Mouse (Mus musculus) forebrain, embryonic 12.5 days (tissue): Measurements from ENCODE around the gene Plk2. TPM values are rescaled to one million over a fixed set of nuclear protein-coding genes. Genes with fewer than 3 reads are reported as not detected.
"Not testable (repeated sequence)": the region's sequence is repeated elsewhere in the genome, so short reads cannot be mapped to it uniquely, and the experiment has no call there.

Source experiments
- ATAC-seq: fragments of 200-750 bp; cut with Nextera tagmentation; 2 replicates; pipeline ENCODE4 v1.8.0; 2017; ENCODE audit warnings: moderate TSS enrichment; ENCODE audit not compliant: low FRiP score
- H3K27ac ChIP-seq: fragments of 300-500 bp; sonication (generic); 2 replicates; pipeline ENCODE4 v1.5.1; 2016; ENCODE audit warnings: mild to moderate bottlenecking
- H3K27me3 ChIP-seq: fragments of 300-500 bp; sonication (generic); 2 replicates; pipeline ENCODE4 v1.6.1; 2016; ENCODE audit warnings: mild to moderate bottlenecking
- H3K36me3 ChIP-seq: fragments of 300-500 bp; sonication (generic); replicated peaks from 2 replicates; pipeline ENCODE4 v1.6.1; 2016; ENCODE audit warnings: mild to moderate bottlenecking
- H3K4me1 ChIP-seq: fragments of 300-500 bp; sonication (generic); 2 replicates; pipeline ENCODE4 v1.6.1; 2016
- H3K4me2 ChIP-seq: fragments of 300-500 bp; sonication (generic); 2 replicates; pipeline ENCODE4 v1.6.1; 2016; ENCODE audit warnings: mild to moderate bottlenecking, moderate library complexity
- H3K4me3 ChIP-seq: fragments of 300-500 bp; sonication (generic); replicated peaks from 2 replicates; pipeline ENCODE4 v1.5.1; 2016; ENCODE audit warnings: mild to moderate bottlenecking
- H3K9ac ChIP-seq: fragments of 300-500 bp; sonication (generic); 2 replicates; pipeline ENCODE4 v1.6.1; 2016; ENCODE audit warnings: mild to moderate bottlenecking
- H3K9me3 ChIP-seq: fragments of 300-500 bp; sonication (generic); 2 replicates; pipeline ENCODE4 v1.6.1; 2016
- WGBS: fragments of 180-500 bp; shearing (Covaris S2); methylation state at CpG from one replicate; pipeline ENCODE4 v1.1.7; 2016; 5-methylcytosine and 5-hydroxymethylcytosine counted together
- polyA plus RNA-seq: library from polyadenylated mRNA; unstranded; fragments of >200 nt; fragmentation: Nextera tagmentation; extraction: Ambion mirVana; gene quantifications from 2 replicates; pipeline ENCODE4 v1.2.1, GENCODE M21; 2016

Plk2 gene
- 103 and 106 TPM in 2 replicates for polyA plus RNA-seq

GRCm38 (mm10) chr13:110394291-110395178 is at the start of gene Plk2:
Gene Plk2, plus strand, starts transcription at chr13:110395046.
- Histone ChIP-seq H3K36me3 (peaks cover 21% of the 10 kb centered on the region), H3K4me1 (peaks cover 18% of the 10 kb centered on the region), H3K9me3 (0 out of 2 replicates have a peak, but pooled peaks cover 4% of the 10 kb centered on the region), H3K4me3 (peak within 1 kb of the TSS; percentile 64), H3K9ac (peak within 1 kb of the TSS; percentile 77), H3K27ac (peak within 1 kb of the TSS; percentile 71), H3K4me2 (peak within 1 kb of the TSS; percentile 95), H3K27me3 (no peaks in the 10 kb centered on the region)
- under 1% methylated on average over 66 of the region's 71 CpGs for WGBS
- peak; percentile 96 for ATAC-seq

- no peaks in the 10 kb centered on the region for H3K36me3 ChIP-seq
- H3K27ac ChIP-seq: peak overlapping the region; percentile 31; the same call in 1 of the 2 replicates
- no peaks in the 10 kb centered on the region for H3K9me3 ChIP-seq
- no peaks in the 10 kb centered on the region for H3K27me3 ChIP-seq
- no peak overlapping the region for H3K4me2 ChIP-seq
- H3K4me3 ChIP-seq: no peak overlapping the region
- WGBS: 27% methylated on average over 7 of the region's 7 CpGs
- H3K9ac ChIP-seq: no peak overlapping the region
- ATAC-seq: peak; percentile 64
- peaks cover 8% of the 10 kb centered on the region for H3K4me1 ChIP-seq
Measured at GRCm38 (mm10) chr13:110346707-110347106, 48.1 kb upstream of the Plk2 start.

- Histone ChIP-seq H3K4me2 (no peak overlapping the region), H3K4me1 (peaks cover 4% of the 10 kb centered on the region; the same call in 1 of the 2 replicates), H3K27ac (no peak overlapping the region), H3K9me3 (no peaks in the 10 kb centered on the region), H3K9ac (no peak overlapping the region), H3K4me3 (no peak overlapping the region), H3K36me3 (no peaks in the 10 kb centered on the region), H3K27me3 (no peaks in the 10 kb centered on the region)
- no peak for ATAC-seq
- WGBS: 91% methylated on average over 6 of the region's 6 CpGs
Measured at GRCm38 (mm10) chr13:110351051-110351450, 43.8 kb upstream of the Plk2 start.

DNA sequence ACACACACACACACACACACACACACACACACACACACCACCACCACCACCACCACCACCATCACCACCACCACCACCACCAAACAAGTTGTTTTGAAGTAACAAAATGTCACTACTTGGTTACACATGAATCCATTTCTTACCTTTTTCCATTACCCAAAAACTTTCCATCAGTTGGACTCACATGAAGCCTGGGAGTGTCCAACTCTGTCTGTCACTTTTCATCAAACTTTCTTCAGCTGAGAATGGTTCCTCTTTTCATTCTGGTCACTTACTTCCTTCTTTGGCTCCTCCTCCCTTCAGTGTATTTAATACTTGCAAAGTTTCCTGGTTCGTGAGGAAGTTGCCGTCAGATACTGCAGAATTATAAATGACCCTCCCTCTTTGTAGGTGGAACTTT is 37.9 kb upstream of the Plk2 start, which contains the start of gene Gapt:
Gene Gapt, minus strand, starts transcription at position 259 of the 400 bp plus-strand sequence.
- Histone ChIP-seq H3K9me3 (no peaks in the 10 kb centered on the region), H3K4me3 (no peak within 1 kb of the TSS), H3K27me3 (no peaks in the 10 kb centered on the region), H3K4me1 (no peaks in the 10 kb centered on the region), H3K9ac (no peak within 1 kb of the TSS), H3K36me3 (no peaks in the 10 kb centered on the region), H3K4me2 (no peak within 1 kb of the TSS), H3K27ac (no peak within 1 kb of the TSS)
- WGBS: 96% methylated on average over 2 of the region's 2 CpGs
- ATAC-seq: no peak

DNA sequence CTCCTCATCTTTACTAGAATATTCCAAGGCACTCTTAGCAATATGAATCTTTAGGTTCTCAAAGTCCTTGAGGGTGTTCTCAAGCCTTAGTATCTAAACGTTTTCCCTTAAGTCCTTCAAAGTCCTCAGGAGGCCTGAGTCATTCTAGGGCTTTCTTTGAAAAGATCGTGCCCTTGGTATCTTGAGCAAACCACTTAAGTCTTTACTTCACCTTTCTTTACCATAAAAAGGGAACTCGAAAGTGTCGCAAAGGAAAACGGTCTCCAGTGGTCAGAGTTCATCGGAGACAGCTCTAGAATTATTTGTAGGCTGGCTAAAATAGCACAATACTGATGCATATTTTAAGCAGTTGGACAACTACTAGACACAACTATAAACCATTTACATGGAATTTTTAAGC is 31.1 kb upstream of the Plk2 start:
- H3K27me3 ChIP-seq: no peaks in the 10 kb centered on the region
- H3K9me3 ChIP-seq: no peaks in the 10 kb centered on the region
- no peaks in the 10 kb centered on the region for H3K36me3 ChIP-seq
- H3K4me3 ChIP-seq: no peak overlapping the region
- H3K9ac ChIP-seq: no peak overlapping the region
- H3K4me2 ChIP-seq: no peak overlapping the region
- H3K27ac ChIP-seq: no peak overlapping the region
- 87% methylated on average over 6 of the region's 6 CpGs for WGBS
- ATAC-seq: no peak
- no peaks in the 10 kb centered on the region for H3K4me1 ChIP-seq

- H3K4me1 ChIP-seq: no peaks in the 10 kb centered on the region
- no peak for ATAC-seq
- no peaks in the 10 kb centered on the region for H3K36me3 ChIP-seq
- H3K9ac ChIP-seq: no peak overlapping the region
- H3K27ac ChIP-seq: no peak overlapping the region
- H3K4me3 ChIP-seq: no peak overlapping the region
- H3K27me3 ChIP-seq: no peaks in the 10 kb centered on the region
- no peak overlapping the region for H3K4me2 ChIP-seq
- 95% methylated on average over 3 of the region's 3 CpGs for WGBS
- H3K9me3 ChIP-seq: no peaks in the 10 kb centered on the region
Measured at GRCm38 (mm10) chr13:110366477-110366876, 28.4 kb upstream of the Plk2 start.

GRCm38 (mm10) chr13:110367961-110368555 is 26.8 kb upstream of the Plk2 start:
- 91% methylated on average over 3 of the region's 3 CpGs for WGBS
- H3K27me3 ChIP-seq: no peaks in the 10 kb centered on the region
- ATAC-seq: peak; percentile 42; the same call in 1 of the 2 replicates

DNA sequence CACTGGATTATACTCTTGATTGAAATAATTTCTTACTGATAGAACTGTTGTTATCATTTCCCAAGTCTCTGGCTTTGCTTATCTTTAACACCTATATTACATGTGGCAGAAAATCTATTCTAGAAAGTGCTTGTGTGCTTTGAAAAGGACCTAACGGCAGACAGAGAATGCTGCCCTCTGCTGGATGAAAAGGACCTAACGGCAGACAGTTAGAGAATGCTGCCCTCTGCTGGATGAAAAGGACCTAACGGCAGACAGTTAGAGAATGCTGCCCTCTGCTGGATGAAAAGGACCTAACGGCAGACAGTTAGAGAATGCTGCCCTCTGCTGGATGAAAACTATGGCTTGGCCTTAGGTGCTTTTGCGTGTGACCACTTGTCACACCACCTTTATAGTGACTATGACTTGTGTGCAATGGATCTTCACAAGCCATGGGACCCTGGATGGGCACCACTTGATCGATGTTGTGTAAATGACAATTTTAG is 26.2 kb upstream of the Plk2 start:
- not testable (repeated sequence) for H3K4me3 ChIP-seq, H3K27ac ChIP-seq, H3K27me3 ChIP-seq, H3K36me3 ChIP-seq, H3K9me3 ChIP-seq, H3K9ac ChIP-seq, H3K4me2 ChIP-seq, H3K4me1 ChIP-seq
- 59% methylated on average over 6 of the region's 6 CpGs for WGBS
- peak; percentile 74 for ATAC-seq

More at GRCm38 (mm10) chr13:110367961-110368555, 26.8 kb upstream of the Plk2 start:
- no peak overlapping the region for H3K27ac ChIP-seq
- H3K9me3 ChIP-seq: no peaks in the 10 kb centered on the region
- no peaks in the 10 kb centered on the region for H3K4me1 ChIP-seq
- H3K36me3 ChIP-seq: no peaks in the 10 kb centered on the region
- H3K4me2 ChIP-seq: no peak overlapping the region
- no peak overlapping the region for H3K4me3 ChIP-seq
- no peak overlapping the region for H3K9ac ChIP-seq

DNA sequence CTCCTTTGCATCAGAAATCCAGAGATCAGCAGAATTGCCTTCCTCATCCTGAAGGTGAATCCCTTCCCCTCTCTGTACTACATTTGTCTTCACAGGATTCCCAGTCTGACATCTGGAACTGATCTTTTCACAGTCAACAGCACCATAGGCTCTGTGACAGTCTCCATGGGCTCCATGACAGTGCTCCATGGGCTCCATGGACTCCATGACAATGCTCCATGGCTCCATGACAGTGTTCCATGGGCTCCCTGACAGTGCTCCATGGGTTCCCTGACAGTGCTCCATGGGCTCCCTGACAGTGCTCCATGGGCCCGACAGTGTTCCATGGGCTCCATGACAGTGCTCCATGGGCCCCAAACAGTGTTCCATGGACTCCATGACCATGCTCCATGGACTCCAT is 25.2 kb upstream of the Plk2 start:
- no peak for ATAC-seq
- H3K4me2 ChIP-seq: no peak overlapping the region
- no peaks in the 10 kb centered on the region for H3K4me1 ChIP-seq
- H3K27me3 ChIP-seq: no peaks in the 10 kb centered on the region
- H3K36me3 ChIP-seq: no peaks in the 10 kb centered on the region
- no peaks in the 10 kb centered on the region for H3K9me3 ChIP-seq
- 100% methylated on average over 1 of the region's 1 CpGs for WGBS
- no peak overlapping the region for H3K4me3 ChIP-seq
- no peak overlapping the region for H3K9ac ChIP-seq
- H3K27ac ChIP-seq: no peak overlapping the region

GRCm38 (mm10) chr13:110382447-110382901 is 12.4 kb upstream of the Plk2 start:
- no peak overlapping the region for H3K27ac ChIP-seq
- ATAC-seq: peak; percentile 68; the same call in 1 of the 2 replicates
- H3K36me3 ChIP-seq: no peaks in the 10 kb centered on the region
- 22% methylated on average over 5 of the region's 5 CpGs for WGBS
- no peak overlapping the region for H3K9ac ChIP-seq
- no peaks in the 10 kb centered on the region for H3K4me1 ChIP-seq
- H3K4me2 ChIP-seq: no peak overlapping the region
- H3K27me3 ChIP-seq: 0 out of 2 replicates have a peak, but pooled peaks cover 3% of the 10 kb centered on the region
- no peaks in the 10 kb centered on the region for H3K9me3 ChIP-seq
- H3K4me3 ChIP-seq: no peak overlapping the region

DNA sequence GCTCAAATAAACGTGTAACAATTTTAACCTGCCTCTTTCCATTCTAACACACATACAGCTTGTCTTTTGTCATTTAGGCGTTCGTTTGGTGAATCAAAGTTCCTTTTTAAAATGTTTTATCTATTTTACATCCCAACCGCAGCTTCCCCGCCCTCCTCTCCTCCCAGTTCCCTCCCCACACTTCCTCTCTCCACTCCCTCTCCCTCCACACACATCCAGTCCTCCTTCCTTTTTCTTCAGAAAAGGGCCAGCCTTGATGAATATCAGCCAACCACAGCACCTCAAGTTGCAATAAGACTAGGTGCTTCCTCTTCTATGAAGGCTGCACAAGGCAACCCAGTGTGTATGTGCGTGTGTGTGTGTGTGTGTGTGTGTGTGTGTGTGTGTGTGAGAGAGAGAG is 10.3 kb upstream of the Plk2 start:
- 75% methylated on average over 6 of the region's 6 CpGs for WGBS
- H3K9ac ChIP-seq: no peak overlapping the region
- H3K27ac ChIP-seq: no peak overlapping the region
- no peaks in the 10 kb centered on the region for H3K4me1 ChIP-seq
- H3K36me3 ChIP-seq: no peaks in the 10 kb centered on the region
- ATAC-seq: no peak
- H3K4me2 ChIP-seq: no peak overlapping the region
- H3K4me3 ChIP-seq: no peak overlapping the region
- H3K9me3 ChIP-seq: 0 out of 2 replicates have a peak, but pooled peaks cover under 1% of the 10 kb centered on the region
- 0 out of 2 replicates have a peak, but pooled peaks cover 3% of the 10 kb centered on the region for H3K27me3 ChIP-seq

DNA sequence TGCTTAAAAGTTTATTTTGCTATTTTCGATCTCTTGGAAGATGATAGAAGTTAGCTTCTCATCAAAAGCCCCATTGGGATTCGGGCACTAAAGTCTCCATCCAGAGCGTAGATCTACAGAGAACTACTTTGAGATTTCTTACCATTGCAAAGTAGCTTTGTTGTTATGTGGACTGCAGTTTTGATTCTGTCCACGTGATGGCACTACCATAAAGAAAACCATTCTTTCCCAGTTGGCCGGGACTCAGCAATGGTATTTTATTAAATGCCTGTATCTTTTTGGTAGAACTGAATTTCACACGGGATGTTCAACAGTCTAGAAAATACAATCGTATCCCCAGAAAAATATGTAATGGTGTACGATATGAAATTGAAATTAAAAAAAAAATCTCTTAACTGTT is 2.6 kb upstream of the Plk2 start:
- WGBS: 26% methylated on average over 8 of the region's 8 CpGs
- no peak overlapping the region for H3K9ac ChIP-seq
- no peaks in the 10 kb centered on the region for H3K27me3 ChIP-seq
- no peak overlapping the region for H3K27ac ChIP-seq
- no peaks in the 10 kb centered on the region for H3K36me3 ChIP-seq
- no peak overlapping the region for H3K4me3 ChIP-seq
- H3K9me3 ChIP-seq: 0 out of 2 replicates have a peak, but pooled peaks cover 5% of the 10 kb centered on the region
- H3K4me2 ChIP-seq: no peak overlapping the region
- peaks cover 8% of the 10 kb centered on the region; the same call in 1 of the 2 replicates for H3K4me1 ChIP-seq
- no peak for ATAC-seq
